Mouse (Mus musculus): ENCODE data around the gene Pcolce2. TPM values are rescaled to one million over a fixed set of nuclear protein-coding genes. Genes with fewer than 3 reads are reported as not detected.

Pcolce2 gene
- polyA plus RNA-seq, 1 experiment, result 0.38 TPM

- WGBS, result 63% methylated on average over 12 of the region's 12 CpGs
- Histone ChIP-seq H3K4me1 (replicated peaks; ENCODE audit: control insufficient read depth, insufficient read depth, low read length) (no peaks in the 10 kb centered on the region), H3K27ac (ENCODE audit: control insufficient read depth, insufficient read depth, low read length) (no peak overlapping the region), H3K27me3 (ENCODE audit: control insufficient read depth, insufficient read depth, low read length) (no peaks in the 10 kb centered on the region), H3K36me3 (ENCODE audit: control insufficient read depth, insufficient read depth, low read length) (no peaks in the 10 kb centered on the region), H3K4me3 (ENCODE audit: control insufficient read depth, insufficient read depth, low read length) (no peak overlapping the region)
- no peak for TF ChIP-seq CTCF (IDR thresholded peaks at IDR 0.05; ENCODE audit: borderline replicate concordance, control insufficient read depth, extremely low read depth, insufficient read depth, low read length, poor library complexity)
- TF ChIP-seq POLR2A (IDR thresholded peaks at IDR 0.05; ENCODE audit: control insufficient read depth, extremely low read depth, insufficient read depth, low read length, poor library complexity), result no peak
- DNase-seq, result no peak
These were observed 57.1 kb downstream of the Pcolce2 start for GRCm38 (mm10) chr9:95694526-95694925.

GRCm38 (mm10) chr9:95695023-95695422 is 57.6 kb downstream of the Pcolce2 start:
- no peaks in the 10 kb centered on the region for H3K36me3 ChIP-seq (ENCODE audit: control insufficient read depth, insufficient read depth, low read length)
- no peak overlapping the region for H3K4me3 ChIP-seq (ENCODE audit: control insufficient read depth, insufficient read depth, low read length)
- no peaks in the 10 kb centered on the region for H3K27me3 ChIP-seq (ENCODE audit: control insufficient read depth, insufficient read depth, low read length)
- H3K4me1 ChIP-seq (replicated peaks; ENCODE audit: control insufficient read depth, insufficient read depth, low read length), result no peaks in the 10 kb centered on the region
- no peak overlapping the region for H3K27ac ChIP-seq (ENCODE audit: control insufficient read depth, insufficient read depth, low read length)
- TF ChIP-seq POLR2A (IDR thresholded peaks at IDR 0.05; ENCODE audit: control insufficient read depth, extremely low read depth, insufficient read depth, low read length, poor library complexity), result no peak
- no peak for DNase-seq
- 88% methylated on average over 15 of the region's 15 CpGs for WGBS

DNA sequence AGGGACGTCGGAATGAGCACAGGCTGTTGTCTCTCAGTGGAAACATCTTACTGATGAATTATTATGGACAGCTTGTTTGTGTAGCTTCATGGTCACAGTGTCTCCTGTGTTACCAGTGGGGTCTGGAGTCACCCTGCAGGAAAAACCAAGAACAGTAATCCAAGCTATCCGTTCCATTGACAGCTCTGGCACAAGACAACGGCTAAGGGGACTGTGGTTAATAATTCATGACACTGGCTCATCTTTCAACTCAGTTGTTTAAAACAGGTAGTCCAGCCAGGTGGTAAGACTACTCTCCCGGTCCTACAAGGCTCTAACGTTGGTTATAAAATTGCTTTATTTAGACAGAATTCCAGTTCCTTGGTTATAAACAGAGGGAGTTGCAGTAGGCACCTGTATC is 59.2 kb downstream of the Pcolce2 start:
- Histone ChIP-seq H3K4me3 (ENCODE audit: control insufficient read depth, insufficient read depth, low read length) (no peak overlapping the region), H3K27ac (ENCODE audit: control insufficient read depth, insufficient read depth, low read length) (no peak overlapping the region), H3K4me1 (replicated peaks; ENCODE audit: control insufficient read depth, insufficient read depth, low read length) (no peaks in the 10 kb centered on the region), H3K36me3 (ENCODE audit: control insufficient read depth, insufficient read depth, low read length) (no peaks in the 10 kb centered on the region), H3K27me3 (ENCODE audit: control insufficient read depth, insufficient read depth, low read length) (no peaks in the 10 kb centered on the region)
- no peak for TF ChIP-seq CTCF (IDR thresholded peaks at IDR 0.05; ENCODE audit: borderline replicate concordance, control insufficient read depth, extremely low read depth, insufficient read depth, low read length, poor library complexity)
- TF ChIP-seq POLR2A (IDR thresholded peaks at IDR 0.05; ENCODE audit: control insufficient read depth, extremely low read depth, insufficient read depth, low read length, poor library complexity), result no peak
- no peak for DNase-seq
- WGBS, result 88% methylated on average over 6 of the region's 6 CpGs

DNA sequence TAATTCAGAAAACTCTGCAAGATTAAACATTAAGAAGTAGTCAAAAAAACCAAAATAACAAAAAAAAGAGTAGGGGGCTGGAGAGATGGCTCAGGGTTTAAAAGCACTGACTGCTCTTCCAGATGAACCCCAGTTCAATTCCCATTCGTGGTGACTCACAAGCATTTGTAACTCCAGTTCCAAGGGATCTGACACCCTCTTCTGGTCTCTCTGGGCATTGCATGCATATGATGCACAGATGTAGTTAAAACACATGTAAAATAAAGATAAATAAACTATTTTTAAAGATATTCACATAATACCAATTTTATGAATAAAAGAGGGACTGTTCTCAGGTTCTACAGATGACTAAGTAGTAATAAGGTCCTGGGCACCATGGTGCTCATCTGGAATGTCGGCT is 60.4 kb downstream of the Pcolce2 start:
- Histone ChIP-seq H3K36me3 (ENCODE audit: control insufficient read depth, insufficient read depth, low read length) (no peaks in the 10 kb centered on the region), H3K27me3 (ENCODE audit: control insufficient read depth, insufficient read depth, low read length) (no peaks in the 10 kb centered on the region), H3K4me1 (replicated peaks; ENCODE audit: control insufficient read depth, insufficient read depth, low read length) (no peaks in the 10 kb centered on the region), H3K4me3 (ENCODE audit: control insufficient read depth, insufficient read depth, low read length) (no peak overlapping the region), H3K27ac (ENCODE audit: control insufficient read depth, insufficient read depth, low read length) (no peak overlapping the region)
- TF ChIP-seq CTCF (IDR thresholded peaks at IDR 0.05; ENCODE audit: borderline replicate concordance, control insufficient read depth, extremely low read depth, insufficient read depth, low read length, poor library complexity) (no peak), POLR2A (IDR thresholded peaks at IDR 0.05; ENCODE audit: control insufficient read depth, extremely low read depth, insufficient read depth, low read length, poor library complexity) (no peak)
- 61% methylated on average over 2 of the region's 2 CpGs for WGBS
- DNase-seq, result peak; percentile 20

- no peak overlapping the region for H3K27ac ChIP-seq (ENCODE audit: control insufficient read depth, insufficient read depth, low read length)
- no peaks in the 10 kb centered on the region for H3K4me1 ChIP-seq (replicated peaks; ENCODE audit: control insufficient read depth, insufficient read depth, low read length)
- WGBS, result 80% methylated on average over 4 of the region's 4 CpGs
- no peak for DNase-seq
- TF ChIP-seq POLR2A (IDR thresholded peaks at IDR 0.05; ENCODE audit: control insufficient read depth, extremely low read depth, insufficient read depth, low read length, poor library complexity) (no peak), CTCF (IDR thresholded peaks at IDR 0.05; ENCODE audit: borderline replicate concordance, control insufficient read depth, extremely low read depth, insufficient read depth, low read length, poor library complexity) (no peak)
- no peaks in the 10 kb centered on the region for H3K27me3 ChIP-seq (ENCODE audit: control insufficient read depth, insufficient read depth, low read length)
- no peak overlapping the region for H3K4me3 ChIP-seq (ENCODE audit: control insufficient read depth, insufficient read depth, low read length)
- H3K36me3 ChIP-seq (ENCODE audit: control insufficient read depth, insufficient read depth, low read length), result no peaks in the 10 kb centered on the region
These were observed 61.9 kb downstream of the Pcolce2 start for GRCm38 (mm10) chr9:95699273-95699672.

DNA sequence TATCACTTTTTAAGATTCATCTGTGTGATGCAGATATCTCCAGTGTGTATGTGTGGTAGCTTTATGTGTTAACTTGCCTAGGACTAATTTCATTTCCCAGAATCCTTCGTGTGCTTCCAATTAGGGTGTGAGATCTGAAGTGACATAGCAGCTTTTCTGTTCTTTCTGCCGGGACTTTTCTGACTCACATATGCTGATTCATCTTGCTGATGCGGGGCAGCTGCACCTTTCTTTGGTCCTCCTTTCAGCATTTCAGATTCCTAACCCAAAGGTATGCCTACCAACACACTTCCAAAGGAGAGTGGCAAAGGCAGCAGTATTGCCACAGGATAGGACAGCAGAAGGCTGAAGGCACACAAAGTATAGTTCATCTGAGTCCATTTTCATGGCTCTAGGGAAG is 66.7 kb downstream of the Pcolce2 start:
- no peaks in the 10 kb centered on the region for H3K27me3 ChIP-seq (ENCODE audit: control insufficient read depth, insufficient read depth, low read length)
- H3K4me1 ChIP-seq (replicated peaks; ENCODE audit: control insufficient read depth, insufficient read depth, low read length), result no peaks in the 10 kb centered on the region
- 60% methylated on average over 3 of the region's 3 CpGs for WGBS
- TF ChIP-seq CTCF (IDR thresholded peaks at IDR 0.05; ENCODE audit: borderline replicate concordance, control insufficient read depth, extremely low read depth, insufficient read depth, low read length, poor library complexity) (no peak), POLR2A (IDR thresholded peaks at IDR 0.05; ENCODE audit: control insufficient read depth, extremely low read depth, insufficient read depth, low read length, poor library complexity) (no peak)
- H3K27ac ChIP-seq (ENCODE audit: control insufficient read depth, insufficient read depth, low read length), result no peak overlapping the region
- H3K4me3 ChIP-seq (ENCODE audit: control insufficient read depth, insufficient read depth, low read length), result no peak overlapping the region
- no peak for DNase-seq
- no peaks in the 10 kb centered on the region for H3K36me3 ChIP-seq (ENCODE audit: control insufficient read depth, insufficient read depth, low read length)

- no peak overlapping the region for H3K27ac ChIP-seq (ENCODE audit: control insufficient read depth, insufficient read depth, low read length)
- H3K4me1 ChIP-seq (replicated peaks; ENCODE audit: control insufficient read depth, insufficient read depth, low read length), result no peaks in the 10 kb centered on the region
- no peak for DNase-seq
- no peaks in the 10 kb centered on the region for H3K36me3 ChIP-seq (ENCODE audit: control insufficient read depth, insufficient read depth, low read length)
- no peak for TF ChIP-seq CTCF (IDR thresholded peaks at IDR 0.05; ENCODE audit: borderline replicate concordance, control insufficient read depth, extremely low read depth, insufficient read depth, low read length, poor library complexity)
- TF ChIP-seq POLR2A (IDR thresholded peaks at IDR 0.05; ENCODE audit: control insufficient read depth, extremely low read depth, insufficient read depth, low read length, poor library complexity), result no peak
- 93% methylated on average over 5 of the region's 5 CpGs for WGBS
- H3K27me3 ChIP-seq (ENCODE audit: control insufficient read depth, insufficient read depth, low read length), result no peaks in the 10 kb centered on the region
- no peak overlapping the region for H3K4me3 ChIP-seq (ENCODE audit: control insufficient read depth, insufficient read depth, low read length)
These were observed 68.0 kb downstream of the Pcolce2 start for GRCm38 (mm10) chr9:95705371-95705770.

Data from thymus, adult 2 months (tissue).